Mouse (Mus musculus): ENCODE data around the gene Tenm4. TPM values are rescaled to one million over a fixed set of nuclear protein-coding genes. Genes with fewer than 3 reads are reported as not detected.

Tenm4 gene
- polyA plus RNA-seq, 1 experiment from 2014 or later, result 37.5 TPM

DNA sequence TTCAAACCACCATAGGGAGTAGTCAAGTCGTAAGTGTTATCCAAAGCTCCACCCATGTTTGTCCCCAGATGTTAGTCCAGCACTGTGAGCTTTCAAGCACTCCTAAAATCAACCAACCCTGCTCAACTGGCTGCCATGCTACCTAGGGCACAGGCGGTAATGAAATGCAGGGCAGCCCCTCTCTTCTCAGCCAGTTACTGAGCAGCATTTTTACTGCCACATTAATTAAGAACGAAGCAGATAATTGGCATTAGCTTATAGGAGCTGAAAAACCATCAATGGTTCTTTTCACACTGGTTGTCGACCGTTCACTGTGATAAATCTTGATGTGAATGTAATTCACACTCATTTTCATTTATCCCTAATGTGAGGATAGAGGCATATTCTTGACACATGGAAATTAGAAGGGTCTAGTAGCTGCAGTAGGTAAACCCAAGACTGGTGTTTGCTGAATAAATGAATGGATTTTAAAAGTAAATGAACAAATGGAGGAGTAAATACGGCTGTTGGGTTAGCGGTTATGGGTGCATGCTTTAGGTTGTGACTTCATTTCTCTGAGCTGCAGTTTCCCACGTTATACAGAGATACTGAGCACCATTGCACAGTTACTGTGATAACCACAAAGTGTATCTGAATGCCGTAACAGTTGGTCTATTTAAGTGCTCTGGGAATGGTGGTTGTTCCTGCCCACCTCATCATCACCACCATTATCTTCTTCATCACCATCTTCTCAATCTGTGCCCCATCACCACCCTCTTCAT lies 424.7 kb downstream of the Tenm4 start:
- H3K36me3 ChIP-seq (replicated peaks; ENCODE audit: control insufficient read depth, insufficient read depth), result no peaks in the 10 kb centered on the region
- no peak overlapping the region for H3K4me2 ChIP-seq (replicated peaks)
- DNase-seq (ENCODE audit: low spot score), result no peak
- H3K27ac ChIP-seq, result no peak overlapping the region
- no peak overlapping the region for H3K9ac ChIP-seq
- H3K4me3 ChIP-seq (replicated peaks; ENCODE audit: low read length), result no peak overlapping the region
- ATAC-seq (ENCODE audit: low FRiP score), result no peak
- H3K27me3 ChIP-seq (ENCODE audit: control insufficient read depth, insufficient read depth, low read length), result no peaks in the 10 kb centered on the region
- H3K9me3 ChIP-seq (ENCODE audit: control insufficient read depth, low read length), result no peaks in the 10 kb centered on the region
- H3K4me1 ChIP-seq (replicated peaks; ENCODE audit: control insufficient read depth, insufficient read depth, low read length), result no peaks in the 10 kb centered on the region
- 67% methylated on average over 9 of the region's 9 CpGs for WGBS

DNA sequence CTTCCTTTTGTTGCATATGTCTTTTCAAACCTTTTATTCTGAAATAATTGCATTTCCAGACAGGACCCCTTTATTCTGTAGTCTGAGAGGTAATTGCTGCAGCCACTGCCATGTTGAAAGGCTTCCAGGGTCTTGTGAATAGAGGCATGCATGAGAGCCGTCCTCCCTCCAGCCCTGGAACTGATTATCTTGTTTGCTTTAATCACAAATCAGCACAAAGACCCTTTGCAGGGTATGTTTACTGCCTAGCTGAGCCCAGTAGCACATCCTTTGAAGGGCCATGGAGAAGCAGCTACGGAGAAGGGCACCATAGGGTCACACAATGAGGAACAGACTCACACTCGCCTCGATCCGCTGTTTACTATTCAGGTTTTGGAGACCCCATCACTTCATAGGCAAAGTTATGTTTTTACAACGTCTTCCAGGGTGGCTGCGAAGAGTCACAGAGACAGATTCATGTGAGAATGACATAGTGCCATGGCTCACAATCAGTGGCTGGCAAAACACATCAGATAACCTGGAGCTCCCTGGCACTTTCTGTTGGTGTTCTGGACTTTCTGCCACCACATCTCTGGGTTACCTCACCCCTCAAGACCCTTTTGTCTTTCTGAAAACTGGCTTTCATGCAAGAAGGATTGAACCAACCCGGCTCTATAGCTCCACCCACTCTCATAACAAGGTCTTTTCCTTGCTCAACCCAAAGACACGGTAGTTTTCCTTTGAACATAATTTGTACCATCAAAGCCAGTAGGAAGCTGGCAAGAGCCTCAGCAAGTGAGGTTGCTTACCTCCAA lies 425.6 kb downstream of the Tenm4 start:
- ATAC-seq (ENCODE audit: low FRiP score), result no peak
- no peaks in the 10 kb centered on the region for H3K36me3 ChIP-seq (replicated peaks; ENCODE audit: control insufficient read depth, insufficient read depth)
- H3K27ac ChIP-seq, result no peak overlapping the region
- no peaks in the 10 kb centered on the region for H3K4me1 ChIP-seq (replicated peaks; ENCODE audit: control insufficient read depth, insufficient read depth, low read length)
- no peaks in the 10 kb centered on the region for H3K9me3 ChIP-seq (ENCODE audit: control insufficient read depth, low read length)
- H3K27me3 ChIP-seq (ENCODE audit: control insufficient read depth, insufficient read depth, low read length), result no peaks in the 10 kb centered on the region
- no peak overlapping the region for H3K9ac ChIP-seq
- H3K4me3 ChIP-seq (replicated peaks; ENCODE audit: low read length), result no peak overlapping the region
- DNase-seq (ENCODE audit: low spot score), result no peak
- H3K4me2 ChIP-seq (replicated peaks), result no peak overlapping the region
- 52% methylated on average over 9 of the region's 9 CpGs for WGBS

DNA sequence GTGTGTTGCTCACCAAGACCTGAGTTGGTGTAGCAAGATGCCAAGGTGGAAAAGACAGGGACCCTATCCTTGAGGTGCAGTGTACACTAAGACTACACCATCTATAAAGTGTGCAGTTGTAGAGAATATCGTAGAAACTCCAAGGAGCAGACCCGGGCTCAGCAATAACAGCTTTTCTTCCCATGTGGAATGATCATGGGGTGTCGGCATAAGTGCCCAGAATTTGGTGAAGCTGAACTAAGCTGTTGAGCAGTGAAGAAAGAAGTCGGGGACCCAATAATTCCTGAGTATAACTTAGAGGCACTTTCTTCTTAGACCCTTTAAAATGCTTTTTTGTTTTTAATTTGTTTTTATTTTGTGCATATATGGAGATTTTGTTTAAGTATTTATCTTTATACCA lies 426.8 kb downstream of the Tenm4 start:
- 93% methylated on average over 4 of the region's 4 CpGs for WGBS
- H3K4me3 ChIP-seq (replicated peaks; ENCODE audit: low read length), result no peak overlapping the region
- DNase-seq (ENCODE audit: low spot score) (no peak), ATAC-seq (ENCODE audit: low FRiP score) (no peak)
- no peaks in the 10 kb centered on the region for H3K4me1 ChIP-seq (replicated peaks; ENCODE audit: control insufficient read depth, insufficient read depth, low read length)
- no peaks in the 10 kb centered on the region for H3K36me3 ChIP-seq (replicated peaks; ENCODE audit: control insufficient read depth, insufficient read depth)
- no peaks in the 10 kb centered on the region for H3K27me3 ChIP-seq (ENCODE audit: control insufficient read depth, insufficient read depth, low read length)
- H3K27ac ChIP-seq, result no peak overlapping the region
- no peak overlapping the region for H3K4me2 ChIP-seq (replicated peaks)
- no peak overlapping the region for H3K9ac ChIP-seq
- H3K9me3 ChIP-seq (ENCODE audit: control insufficient read depth, low read length), result no peaks in the 10 kb centered on the region

DNA sequence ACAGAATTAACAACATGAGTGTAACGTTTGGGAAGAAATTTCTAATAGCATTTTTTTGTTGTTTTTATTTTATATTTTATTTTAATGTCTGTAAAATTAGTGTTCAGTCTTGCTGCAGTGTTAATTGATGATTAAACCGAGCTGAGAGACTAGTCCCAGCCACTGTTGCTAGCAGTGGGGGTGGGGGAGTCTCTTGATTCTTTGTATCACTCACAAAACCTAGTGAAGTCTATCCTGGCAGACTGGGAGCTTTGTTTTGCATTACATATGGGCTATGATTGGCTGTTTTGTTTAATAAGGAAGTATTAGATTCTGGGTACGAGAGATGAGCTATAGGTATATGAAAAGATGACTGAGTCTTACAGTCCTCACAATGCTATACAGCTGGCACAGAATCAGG lies 428.0 kb downstream of the Tenm4 start:
- H3K36me3 ChIP-seq (replicated peaks; ENCODE audit: control insufficient read depth, insufficient read depth), result no peaks in the 10 kb centered on the region
- no peaks in the 10 kb centered on the region for H3K4me1 ChIP-seq (replicated peaks; ENCODE audit: control insufficient read depth, insufficient read depth, low read length)
- DNase-seq (ENCODE audit: low spot score) (no peak), ATAC-seq (ENCODE audit: low FRiP score) (no peak)
- no peak overlapping the region for H3K9ac ChIP-seq
- H3K9me3 ChIP-seq (ENCODE audit: control insufficient read depth, low read length), result no peaks in the 10 kb centered on the region
- H3K27ac ChIP-seq, result no peak overlapping the region
- H3K4me3 ChIP-seq (replicated peaks; ENCODE audit: low read length), result no peak overlapping the region
- 75% methylated on average over 3 of the region's 3 CpGs for WGBS
- no peak overlapping the region for H3K4me2 ChIP-seq (replicated peaks)
- H3K27me3 ChIP-seq (ENCODE audit: control insufficient read depth, insufficient read depth, low read length), result no peaks in the 10 kb centered on the region

DNA sequence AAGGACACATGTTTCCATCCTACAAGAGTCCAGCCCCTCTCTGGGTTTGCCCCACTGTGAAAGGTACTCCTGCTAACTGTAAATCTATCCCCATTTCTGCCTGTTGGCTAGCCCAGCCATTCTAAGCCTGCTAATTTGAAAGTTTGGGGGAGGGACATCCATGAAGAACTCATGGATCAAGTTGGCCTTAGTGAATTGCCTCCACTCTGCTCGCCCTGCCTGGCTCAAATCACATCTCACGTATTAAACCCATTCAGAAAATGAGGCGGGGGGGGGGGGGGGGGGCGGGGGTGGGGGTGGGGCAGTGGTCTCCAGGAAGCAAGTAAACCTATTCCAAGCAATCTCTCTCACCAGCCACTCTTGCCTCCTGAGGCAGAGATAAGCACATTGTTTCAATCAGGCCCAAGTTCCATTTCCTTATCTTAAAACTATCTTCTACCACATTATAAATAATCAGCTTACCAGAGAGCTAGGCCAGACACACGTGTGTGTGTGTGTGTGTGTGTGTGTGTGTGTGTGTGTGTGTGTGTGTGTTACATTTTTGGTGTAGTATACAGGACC lies 429.4 kb downstream of the Tenm4 start:
- no peak overlapping the region for H3K4me2 ChIP-seq (replicated peaks)
- no peaks in the 10 kb centered on the region for H3K4me1 ChIP-seq (replicated peaks; ENCODE audit: control insufficient read depth, insufficient read depth, low read length)
- 56% methylated on average over 3 of the region's 5 CpGs for WGBS
- no peak overlapping the region for H3K27ac ChIP-seq
- no peak for ATAC-seq (ENCODE audit: low FRiP score)
- no peak overlapping the region for H3K9ac ChIP-seq
- H3K9me3 ChIP-seq (ENCODE audit: control insufficient read depth, low read length), result no peaks in the 10 kb centered on the region
- no peaks in the 10 kb centered on the region for H3K36me3 ChIP-seq (replicated peaks; ENCODE audit: control insufficient read depth, insufficient read depth)
- no peaks in the 10 kb centered on the region for H3K27me3 ChIP-seq (ENCODE audit: control insufficient read depth, insufficient read depth, low read length)
- DNase-seq (ENCODE audit: low spot score), result no peak
- no peak overlapping the region for H3K4me3 ChIP-seq (replicated peaks; ENCODE audit: low read length)

DNA sequence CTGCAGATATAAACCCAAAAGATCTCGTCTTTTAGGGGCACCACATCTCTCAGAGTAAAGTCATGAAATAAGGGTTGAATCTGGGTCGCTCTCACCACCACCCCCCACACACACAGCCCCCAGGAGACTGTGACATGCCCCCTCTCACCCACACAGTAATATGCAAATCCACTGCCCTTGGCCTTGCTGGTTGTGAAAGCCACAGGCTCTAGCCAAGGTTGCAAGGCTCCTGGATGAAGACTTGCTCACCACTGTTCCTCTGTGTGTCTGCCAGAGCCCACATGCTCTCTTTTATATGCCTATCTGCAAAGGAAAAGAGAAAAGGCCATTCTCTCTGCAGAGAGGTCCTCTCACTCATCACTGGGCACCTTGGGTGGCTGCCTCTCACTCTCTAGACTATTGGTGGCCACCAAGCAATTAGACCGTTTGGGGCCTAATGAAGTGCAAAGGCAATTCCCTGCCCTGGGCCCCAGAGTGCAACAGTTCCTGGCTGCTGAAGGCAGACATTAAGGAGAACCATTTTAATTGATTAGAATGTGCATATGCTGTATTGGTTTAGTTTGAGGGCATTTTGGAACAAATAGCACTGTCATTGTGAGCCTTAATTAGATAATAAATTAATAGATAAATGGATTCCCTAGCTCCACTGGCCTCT lies 433.2 kb downstream of the Tenm4 start:
- DNase-seq (ENCODE audit: low spot score), result no peak
- no peak overlapping the region for H3K4me3 ChIP-seq (replicated peaks; ENCODE audit: low read length)
- H3K36me3 ChIP-seq (replicated peaks; ENCODE audit: control insufficient read depth, insufficient read depth), result no peaks in the 10 kb centered on the region
- H3K4me2 ChIP-seq (replicated peaks), result no peak overlapping the region
- H3K9me3 ChIP-seq (ENCODE audit: control insufficient read depth, low read length), result no peaks in the 10 kb centered on the region
- H3K9ac ChIP-seq, result no peak overlapping the region
- 73% methylated on average over 3 of the region's 3 CpGs for WGBS
- no peak; the same call in 1 of the 2 replicates for ATAC-seq (ENCODE audit: low FRiP score)
- H3K27me3 ChIP-seq (ENCODE audit: control insufficient read depth, insufficient read depth, low read length), result no peaks in the 10 kb centered on the region
- H3K27ac ChIP-seq, result no peak overlapping the region
- H3K4me1 ChIP-seq (replicated peaks; ENCODE audit: control insufficient read depth, insufficient read depth, low read length), result no peaks in the 10 kb centered on the region

DNA sequence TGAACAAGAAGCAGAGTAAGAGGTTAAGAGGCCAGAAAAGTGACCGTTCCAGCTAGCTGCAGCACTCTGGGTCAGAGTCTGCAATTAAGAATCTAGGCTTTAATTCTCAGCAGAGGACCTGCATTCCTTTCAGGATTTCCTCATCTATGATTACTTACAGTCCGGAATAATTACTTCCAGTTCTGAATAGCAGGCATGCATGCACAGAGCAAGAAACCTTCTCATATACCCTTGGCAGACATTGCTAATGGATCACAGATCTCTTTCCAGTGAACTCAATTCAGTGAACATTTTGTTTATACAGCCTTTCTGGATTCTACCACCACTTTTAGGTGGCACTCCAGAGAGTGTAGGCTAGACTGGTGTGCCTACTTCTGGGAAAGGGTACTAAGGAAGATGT lies 434.3 kb downstream of the Tenm4 start:
- Histone ChIP-seq H3K9me3 (ENCODE audit: control insufficient read depth, low read length) (no peaks in the 10 kb centered on the region), H3K4me3 (replicated peaks; ENCODE audit: low read length) (no peak overlapping the region), H3K4me1 (replicated peaks; ENCODE audit: control insufficient read depth, insufficient read depth, low read length) (no peaks in the 10 kb centered on the region), H3K27ac (no peak overlapping the region), H3K4me2 (replicated peaks) (no peak overlapping the region), H3K27me3 (ENCODE audit: control insufficient read depth, insufficient read depth, low read length) (no peaks in the 10 kb centered on the region), H3K36me3 (replicated peaks; ENCODE audit: control insufficient read depth, insufficient read depth) (no peaks in the 10 kb centered on the region), H3K9ac (no peak overlapping the region)
- WGBS, result 83% methylated on average over 2 of the region's 2 CpGs
- ATAC-seq (ENCODE audit: low FRiP score) (no peak), DNase-seq (ENCODE audit: low spot score) (no peak)

DNA sequence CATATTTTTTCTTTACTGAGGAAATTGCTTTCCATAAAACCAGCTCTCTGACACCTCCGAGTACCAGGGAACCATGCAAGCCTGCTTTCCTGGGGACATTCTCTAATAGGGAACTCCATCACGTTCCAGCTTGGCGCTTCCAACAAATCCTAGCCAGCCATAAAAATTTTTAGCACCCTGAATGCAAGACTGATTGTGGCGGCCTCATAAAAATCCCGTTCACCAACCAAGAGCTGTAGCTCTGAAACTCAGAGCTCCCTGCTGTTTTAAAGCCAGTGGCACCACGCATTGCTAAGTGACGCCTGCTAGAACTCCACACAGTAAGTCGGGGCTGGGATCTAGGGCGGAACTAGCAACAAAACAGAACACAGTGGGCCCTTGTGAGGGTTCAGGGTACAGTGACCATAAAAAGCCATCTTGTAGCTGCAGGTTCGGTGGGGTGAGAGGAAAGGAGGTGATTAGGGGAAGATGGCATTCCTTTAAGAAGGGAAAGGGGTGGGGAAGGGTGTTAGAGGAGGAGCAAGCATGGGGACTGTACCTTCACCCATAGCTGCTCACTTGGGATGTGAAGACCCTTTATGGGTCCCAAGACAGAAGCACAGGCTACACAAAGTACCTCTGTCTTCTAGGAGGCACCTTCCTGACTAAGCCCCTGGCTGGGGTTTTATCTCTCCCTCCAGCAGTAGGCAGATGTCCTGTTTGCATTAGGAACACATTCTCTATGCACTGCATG lies 439.0 kb downstream of the Tenm4 start:
- no peak overlapping the region for H3K9ac ChIP-seq
- no peaks in the 10 kb centered on the region for H3K4me1 ChIP-seq (replicated peaks; ENCODE audit: control insufficient read depth, insufficient read depth, low read length)
- DNase-seq (ENCODE audit: low spot score), result no peak
- no peak for ATAC-seq (ENCODE audit: low FRiP score)
- WGBS, result 46% methylated on average over 10 of the region's 10 CpGs
- H3K36me3 ChIP-seq (replicated peaks; ENCODE audit: control insufficient read depth, insufficient read depth), result no peaks in the 10 kb centered on the region
- no peaks in the 10 kb centered on the region for H3K9me3 ChIP-seq (ENCODE audit: control insufficient read depth, low read length)
- H3K27me3 ChIP-seq (ENCODE audit: control insufficient read depth, insufficient read depth, low read length), result no peaks in the 10 kb centered on the region
- no peak overlapping the region for H3K4me3 ChIP-seq (replicated peaks; ENCODE audit: low read length)
- H3K4me2 ChIP-seq (replicated peaks), result no peak overlapping the region
- no peak overlapping the region for H3K27ac ChIP-seq

DNA sequence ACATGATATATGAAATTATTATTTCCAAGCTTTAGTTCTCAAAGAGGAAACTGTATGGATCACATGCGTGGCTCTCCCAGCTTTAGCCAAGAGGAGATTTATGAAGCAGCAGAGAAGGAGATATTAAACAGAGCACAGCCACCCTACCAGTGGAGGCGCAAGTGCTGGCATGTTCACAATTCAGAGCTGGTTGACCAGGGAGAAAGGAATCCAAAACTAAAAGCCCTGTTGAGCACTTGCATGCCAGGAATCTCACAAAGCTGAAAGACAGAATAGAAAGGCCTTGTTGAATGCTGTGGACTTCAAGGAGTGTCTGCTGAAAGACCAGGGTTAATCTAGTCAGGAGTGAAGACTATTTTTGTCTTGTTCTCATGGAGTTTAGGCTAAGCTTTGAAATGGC lies 446.3 kb downstream of the Tenm4 start:
- no peaks in the 10 kb centered on the region for H3K9me3 ChIP-seq (ENCODE audit: control insufficient read depth, low read length)
- no peaks in the 10 kb centered on the region for H3K27me3 ChIP-seq (ENCODE audit: control insufficient read depth, insufficient read depth, low read length)
- 84% methylated on average over 2 of the region's 2 CpGs for WGBS
- DNase-seq (ENCODE audit: low spot score), result no peak
- H3K9ac ChIP-seq, result no peak overlapping the region
- H3K36me3 ChIP-seq (replicated peaks; ENCODE audit: control insufficient read depth, insufficient read depth), result no peaks in the 10 kb centered on the region
- no peak overlapping the region for H3K4me2 ChIP-seq (replicated peaks)
- no peak overlapping the region for H3K4me3 ChIP-seq (replicated peaks; ENCODE audit: low read length)
- H3K4me1 ChIP-seq (replicated peaks; ENCODE audit: control insufficient read depth, insufficient read depth, low read length), result no peaks in the 10 kb centered on the region
- H3K27ac ChIP-seq, result no peak overlapping the region
- no peak for ATAC-seq (ENCODE audit: low FRiP score)
